Mouse (Mus musculus) layer of hippocampus, adult 9-10 months (tissue): ENCODE measurements at regions not wholly inside any gene's neighbourhood (a gene's known extent, or its start where the extent isn't known, plus 50 kb on each side); places are given as distances from the start of the nearest gene placed in this dataset.
A peak's percentile ranks its signal among the peaks of the same experiment; 100 is the strongest.
"Not testable (repeated sequence)": the region's sequence is repeated elsewhere in the genome, so short reads cannot be mapped to it uniquely, and the experiment has no call there.

Experiments
- DNase-seq: peaks from one replicate; pipeline ENCODE4 v3.0.0; 2022; ENCODE audit warnings: low spot score

GRCm38 (mm10) chr3:6886200-6887052 is 266.2 kb upstream of the 1700008P02Rik start:
- DNase-seq: no peak

GRCm38 (mm10) chr3:6883401-6883800 is 263.2 kb upstream of the 1700008P02Rik start:
- no peak for DNase-seq

- no peak for DNase-seq
Measured at GRCm38 (mm10) chr3:6876265-6876664, 256.0 kb upstream of the 1700008P02Rik start.

- no peak for DNase-seq
Measured at GRCm38 (mm10) chr3:6872170-6872569, 251.9 kb upstream of the 1700008P02Rik start.

GRCm38 (mm10) chr3:6871752-6872151 is 251.5 kb upstream of the 1700008P02Rik start:
- DNase-seq: no peak

- DNase-seq: no peak
Measured at GRCm38 (mm10) chr3:6866148-6866483, 245.9 kb upstream of the 1700008P02Rik start.

- DNase-seq: peak; percentile 15
Measured at GRCm38 (mm10) chr3:6865462-6866147, 245.4 kb upstream of the 1700008P02Rik start.

GRCm38 (mm10) chr3:6859866-6860180 is 239.6 kb upstream of the 1700008P02Rik start:
- no peak for DNase-seq

- no peak for DNase-seq
Measured at GRCm38 (mm10) chr3:6858982-6859865, 239.0 kb upstream of the 1700008P02Rik start.

- DNase-seq: no peak
Measured at GRCm38 (mm10) chr3:6819332-6819731, 199.1 kb upstream of the 1700008P02Rik start.

GRCm38 (mm10) chr3:6812346-6812745 is 192.1 kb upstream of the 1700008P02Rik start:
- no peak for DNase-seq

GRCm38 (mm10) chr3:6809381-6809950 is 189.2 kb upstream of the 1700008P02Rik start:
- DNase-seq: no peak

- not testable (repeated sequence) for DNase-seq
Measured at GRCm38 (mm10) chr3:6800092-6800716, 180.0 kb upstream of the 1700008P02Rik start.

GRCm38 (mm10) chr3:6768506-6768905 is 148.3 kb upstream of the 1700008P02Rik start:
- no peak for DNase-seq

- not testable (repeated sequence) for DNase-seq
Measured at GRCm38 (mm10) chr3:6768085-6768484, 147.8 kb upstream of the 1700008P02Rik start.

GRCm38 (mm10) chr3:6759172-6759571 is 138.9 kb upstream of the 1700008P02Rik start:
- DNase-seq: no peak

- no peak for DNase-seq
Measured at GRCm38 (mm10) chr3:6757562-6757961, 137.3 kb upstream of the 1700008P02Rik start.

- not testable (repeated sequence) for DNase-seq
Measured at GRCm38 (mm10) chr3:6750746-6751145, 130.5 kb upstream of the 1700008P02Rik start.

- DNase-seq: no peak
Measured at GRCm38 (mm10) chr3:6731372-6732297, 111.4 kb upstream of the 1700008P02Rik start.

GRCm38 (mm10) chr3:6730066-6730465 is 109.8 kb upstream of the 1700008P02Rik start:
- no peak for DNase-seq

GRCm38 (mm10) chr3:6683679-6684078 is 63.4 kb upstream of the 1700008P02Rik start:
- DNase-seq: no peak
